Comparison of ENCODE assay signal across 22 mouse cellular contexts in the genomic region with DNA sequence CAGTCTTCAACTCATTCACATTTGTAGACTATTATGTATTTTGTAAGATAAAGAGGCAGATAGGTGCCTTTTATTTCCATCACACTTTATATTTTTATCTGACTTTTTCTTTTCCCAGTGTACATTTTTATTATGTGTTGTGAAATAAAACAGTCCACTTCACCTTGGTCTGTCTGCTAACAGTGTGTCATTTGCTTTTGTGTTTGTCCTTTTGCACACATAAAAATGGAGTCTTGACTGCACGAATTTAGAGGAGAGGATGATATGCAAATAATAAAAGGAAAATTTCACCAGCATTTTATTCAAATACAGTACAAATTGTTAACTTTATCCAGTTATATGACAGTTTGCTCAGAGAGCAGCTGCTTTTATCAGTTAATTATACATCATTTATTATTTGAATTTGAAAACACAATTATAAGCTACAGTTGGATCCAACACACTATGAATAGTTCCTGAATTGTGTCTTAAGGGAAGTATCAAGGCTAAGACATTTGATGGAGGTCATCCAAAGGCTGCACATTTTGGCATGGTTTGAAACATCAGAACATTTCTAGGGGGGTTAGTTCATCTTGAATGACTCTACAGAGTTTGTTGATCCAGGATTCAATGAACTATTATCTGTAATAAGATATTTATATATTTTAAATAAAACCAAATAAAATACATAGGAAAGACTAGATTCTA.
"Had no signal": no experiment of that assay in that cellular context is flagged by ENCODE, and none has a peak within 500 bp of the region (broad histone marks: within the 10 kb centered on the region; RNA-seq: fewer than 3 reads in every experiment).

No protein-coding gene starts in this region.

- H3K36me3 ChIP-seq: intestine, embryonic 15.5 days; kidney, embryonic 15.5 days; limb, embryonic 13.5 days; liver, embryonic 15.5 days; midbrain, embryonic 10.5 days; midbrain, embryonic 13.5 days; neural tube, embryonic 13.5 days had no signal

- H3K4me1 ChIP-seq: intestine, embryonic 15.5 days; kidney, embryonic 15.5 days; limb, embryonic 13.5 days; liver, embryonic 15.5 days; megakaryocyte, embryonic 14.5 days; midbrain, embryonic 10.5 days; midbrain, embryonic 13.5 days; neural tube, embryonic 13.5 days had no signal

- H3K4me2 ChIP-seq: intestine, embryonic 15.5 days; kidney, embryonic 15.5 days; limb, embryonic 13.5 days; liver, embryonic 11.5 days; liver, embryonic 15.5 days; midbrain, embryonic 13.5 days; neural tube, embryonic 13.5 days had no signal

- ATAC-seq: intestine, embryonic 15.5 days; midbrain, embryonic 13.5 days; midbrain, embryonic 16.5 days had no signal

- H3K27me3 ChIP-seq: intestine, embryonic 15.5 days; kidney, embryonic 15.5 days; limb, embryonic 13.5 days; liver, embryonic 15.5 days; megakaryocyte, embryonic 14.5 days; midbrain, embryonic 13.5 days; neural tube, embryonic 13.5 days had no signal

- DNase-seq: kidney, adult 11 months; kidney, adult 8-10 months; kidney, postnatal 10 days; kidney, postnatal 36 days; left cerebral cortex, postnatal 4 days; lung, adult 2 months; lung, postnatal 36 days; retina, postnatal 1 day; right cerebral cortex, postnatal 25 days; thymus, adult 18-20 months; thymus, postnatal 36 days had no signal

- H3K4me3 ChIP-seq: intestine, embryonic 15.5 days; kidney, embryonic 15.5 days; limb, embryonic 13.5 days; liver, embryonic 15.5 days; megakaryocyte, embryonic 14.5 days; midbrain, embryonic 10.5 days; midbrain, embryonic 13.5 days; myocyte; neural tube, embryonic 13.5 days had no signal

- H3K9ac ChIP-seq: intestine, embryonic 15.5 days; kidney, embryonic 15.5 days; limb, embryonic 13.5 days; liver, embryonic 15.5 days; midbrain, embryonic 13.5 days; neural tube, embryonic 13.5 days had no signal

- H3K9me3 ChIP-seq: intestine, embryonic 15.5 days; kidney, embryonic 15.5 days; limb, embryonic 13.5 days; liver, embryonic 15.5 days; megakaryocyte, embryonic 14.5 days; midbrain, embryonic 10.5 days; midbrain, embryonic 13.5 days; neural tube, embryonic 13.5 days had no signal

- H3K27ac ChIP-seq: intestine, embryonic 15.5 days; kidney, embryonic 15.5 days; limb, embryonic 13.5 days; liver, embryonic 15.5 days; midbrain, embryonic 10.5 days; midbrain, embryonic 13.5 days; neural tube, embryonic 13.5 days had no signal
